Mouse (Mus musculus) thymus, postnatal 0 days (tissue): Measurements from ENCODE around the gene Cdc42se2. TPM values are rescaled to one million over a fixed set of nuclear protein-coding genes. Genes with fewer than 3 reads are reported as not detected.

ENCODE experiments used
- DNase-seq: peaks from one replicate; pipeline ENCODE4 v3.0.0-alpha.2; 2015; ENCODE audit warnings: low spot score
- polyA plus RNA-seq: library from polyadenylated mRNA; unstranded; fragments of >200 nt; fragmentation: Nextera tagmentation; extraction: Ambion mirVana; gene quantifications from 2 replicates; pipeline ENCODE4 v1.2.1, GENCODE M21; 2015

Cdc42se2 gene
- polyA plus RNA-seq, 1 experiment from 2014 or later: 158 TPM

- DNase-seq: no peak
Observed at GRCm38 (mm10) chr11:54793173-54793572, 5.7 kb upstream of the Cdc42se2 start.

DNA sequence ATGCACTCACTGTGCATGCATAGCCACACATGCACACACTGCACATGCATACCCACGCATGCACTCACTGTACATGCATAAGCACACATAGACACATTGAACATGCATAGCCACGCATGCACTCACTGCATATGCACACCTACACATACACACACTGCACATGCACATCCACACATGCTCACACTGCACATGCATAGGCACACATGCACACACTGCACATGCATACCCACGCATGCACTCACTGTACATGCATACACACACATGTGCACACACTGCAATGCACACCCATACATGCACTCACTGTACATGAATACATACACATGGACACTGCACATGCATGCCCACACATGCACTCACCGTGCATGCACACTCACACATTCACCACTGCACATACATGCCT lies 4.0 kb upstream of the Cdc42se2 start:
- DNase-seq: no peak

DNA sequence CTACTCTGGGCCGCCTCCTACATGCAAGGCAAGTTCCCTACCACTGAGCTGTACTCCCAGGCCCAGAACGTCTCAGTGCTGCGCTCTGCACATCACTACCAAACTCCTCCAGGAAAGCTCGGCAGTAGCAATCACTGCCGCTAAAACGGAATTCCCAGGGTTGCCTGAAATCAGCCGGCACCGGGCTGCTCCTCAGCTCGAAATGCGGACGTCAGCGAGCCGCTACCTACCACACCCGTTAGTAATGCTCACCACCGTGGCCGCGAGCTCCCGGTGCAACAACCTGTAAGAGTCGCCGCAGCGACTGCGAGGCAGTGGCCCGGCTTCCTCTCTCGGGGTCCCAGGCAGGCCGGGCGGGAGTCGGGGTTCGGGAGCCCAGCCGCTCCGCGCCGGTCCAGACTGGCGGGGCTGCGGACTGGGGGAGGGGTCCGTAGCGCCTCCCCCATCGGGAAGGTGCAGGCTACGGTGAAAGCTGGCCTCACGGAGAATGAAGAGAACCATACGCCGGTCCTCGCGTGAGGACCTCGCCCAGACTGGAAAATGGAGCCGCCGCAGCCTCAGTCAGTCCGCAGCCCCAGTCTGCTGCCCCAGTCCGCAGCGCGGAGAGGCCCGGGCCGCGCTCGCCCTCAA lies 502 bp downstream of the Cdc42se2 start:
- peak; percentile 66 for DNase-seq

DNA sequence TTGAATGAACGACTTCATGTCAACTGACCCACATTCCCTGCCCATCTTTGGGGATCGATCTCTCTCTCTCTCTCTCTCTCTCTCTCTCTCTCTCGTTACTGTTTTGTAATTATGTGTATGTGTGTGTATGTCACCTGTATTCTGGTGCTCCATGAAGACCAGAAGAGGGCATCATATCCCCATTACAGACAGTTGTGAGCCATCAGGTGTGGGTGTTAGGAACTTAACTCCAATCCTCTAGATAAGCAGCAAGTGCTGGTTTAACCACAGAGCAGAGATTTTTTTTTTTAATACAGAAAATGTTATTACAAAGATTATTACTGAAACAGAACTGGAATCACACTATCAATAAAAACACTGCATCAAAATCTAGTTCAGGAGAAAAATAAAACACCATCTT lies 1.9 kb downstream of the Cdc42se2 start:
- no peak for DNase-seq

DNA sequence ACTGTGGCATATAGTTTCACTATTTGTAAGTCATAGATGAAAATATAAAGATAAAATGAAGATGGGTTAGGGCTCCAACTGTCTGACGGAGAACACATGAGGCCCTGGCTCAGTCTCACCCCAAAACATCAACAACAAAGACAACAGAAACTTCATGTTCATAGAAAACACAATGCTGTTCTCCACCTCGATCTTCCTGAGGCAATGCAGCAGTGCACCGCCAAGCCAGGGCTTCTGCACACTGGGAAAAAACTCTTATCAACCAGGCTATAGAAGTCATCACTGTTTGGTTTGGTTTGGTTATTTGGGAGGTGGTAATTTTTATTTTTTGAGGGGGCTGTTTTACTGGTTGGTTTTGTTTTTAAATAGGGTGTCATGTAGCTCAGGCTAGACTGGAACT lies 3.0 kb downstream of the Cdc42se2 start:
- no peak for DNase-seq

DNA sequence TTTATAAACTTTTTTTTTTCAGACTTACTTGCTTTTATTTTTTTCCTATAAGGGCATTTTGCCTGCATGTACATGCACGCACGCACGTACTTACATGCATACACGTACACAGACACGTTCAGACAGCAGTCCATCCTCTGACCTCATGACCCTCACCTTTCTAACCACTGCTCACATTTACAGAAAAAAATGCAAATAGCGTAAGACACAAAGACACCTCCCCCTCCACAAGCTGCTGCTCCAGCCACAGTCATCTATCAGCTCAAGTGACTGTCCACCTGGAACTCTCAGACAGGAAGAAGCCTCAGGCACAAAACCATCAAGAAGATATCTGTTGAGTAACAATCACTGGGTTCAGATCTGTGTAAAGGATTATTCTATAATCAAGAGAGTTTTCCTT lies 5.2 kb downstream of the Cdc42se2 start:
- DNase-seq: no peak

DNA sequence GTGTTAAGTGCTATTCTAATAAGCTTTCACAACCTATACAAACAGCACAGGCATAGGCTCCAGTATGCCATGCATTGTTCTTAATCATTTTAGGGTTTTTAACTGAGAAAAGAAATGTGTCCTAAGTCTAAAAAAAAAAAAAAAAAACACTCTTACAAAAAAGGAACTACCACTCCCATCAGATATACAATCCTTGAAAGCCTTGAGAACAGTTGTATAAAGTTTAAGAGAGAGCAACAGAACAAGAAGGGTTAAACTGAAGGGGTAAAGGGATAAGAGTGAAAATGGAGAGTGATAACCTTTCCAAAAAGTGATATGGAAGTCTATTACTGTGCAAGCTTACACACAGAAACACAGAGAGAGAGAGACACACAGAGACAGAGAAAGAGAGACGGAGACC lies 7.5 kb downstream of the Cdc42se2 start:
- no peak for DNase-seq

DNA sequence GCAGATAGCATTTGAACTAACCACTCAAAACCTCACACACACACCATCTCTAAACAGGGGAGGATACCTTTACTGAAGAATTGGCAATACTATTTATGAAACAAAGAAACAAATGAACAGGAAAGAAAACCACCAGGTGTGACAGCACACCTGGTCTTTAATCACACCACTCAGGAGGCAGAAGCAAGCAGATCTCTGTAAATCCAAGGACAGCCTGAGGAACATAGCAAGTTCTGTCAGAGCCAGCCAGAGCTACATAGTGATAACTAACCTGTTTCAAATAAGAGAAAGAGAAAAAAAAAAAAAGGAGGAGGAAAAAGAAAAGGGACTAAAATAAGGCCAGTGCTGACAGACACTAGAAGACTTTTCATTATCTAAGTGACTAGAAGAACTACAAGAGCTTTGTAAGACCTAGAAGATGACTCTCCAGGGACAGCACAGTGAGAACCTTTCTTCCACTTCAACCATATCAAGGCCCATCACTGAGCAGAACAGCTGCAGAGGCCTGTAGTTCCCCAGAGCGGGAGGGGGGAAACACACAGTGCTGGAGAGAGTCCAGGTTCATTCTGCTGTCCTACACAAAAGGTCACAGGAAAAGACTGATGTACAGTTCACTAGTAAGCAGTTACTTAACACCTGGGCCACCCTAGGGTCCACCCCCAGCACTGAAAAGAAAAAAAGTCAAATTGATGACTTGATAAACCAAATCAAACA lies 9.2 kb downstream of the Cdc42se2 start:
- DNase-seq: peak; percentile 23

- no peak for DNase-seq
Observed at GRCm38 (mm10) chr11:54777387-54778130, 9.9 kb downstream of the Cdc42se2 start.

- DNase-seq: no peak
Observed at GRCm38 (mm10) chr11:54776735-54777333, 10.6 kb downstream of the Cdc42se2 start.

DNA sequence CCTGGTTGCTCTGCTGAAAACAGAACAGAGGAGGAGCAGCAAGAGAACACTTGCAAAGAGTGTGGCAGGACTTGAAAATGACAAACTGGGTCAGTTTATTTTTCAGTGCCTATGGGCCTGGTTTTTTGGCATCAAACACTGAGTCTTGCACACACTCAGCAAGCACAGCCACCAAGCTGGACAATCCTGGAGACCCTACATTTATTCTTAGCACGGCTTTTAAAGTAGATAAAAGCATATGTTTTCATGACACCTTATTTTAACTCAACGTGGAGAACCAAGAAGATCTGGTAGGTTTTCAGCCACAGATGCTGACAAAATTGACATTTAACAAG lies 11.1 kb downstream of the Cdc42se2 start:
- no peak for DNase-seq

GRCm38 (mm10) chr11:54775628-54776366 lies 11.7 kb downstream of the Cdc42se2 start:
- DNase-seq: peak; percentile 17

GRCm38 (mm10) chr11:54774282-54775078 lies 13.0 kb downstream of the Cdc42se2 start:
- DNase-seq: peak; percentile 34

GRCm38 (mm10) chr11:54771549-54771948 lies 15.9 kb downstream of the Cdc42se2 start:
- no peak for DNase-seq

GRCm38 (mm10) chr11:54769843-54770242 lies 17.6 kb downstream of the Cdc42se2 start:
- no peak for DNase-seq

GRCm38 (mm10) chr11:54768116-54768690 lies 19.3 kb downstream of the Cdc42se2 start:
- no peak for DNase-seq

DNA sequence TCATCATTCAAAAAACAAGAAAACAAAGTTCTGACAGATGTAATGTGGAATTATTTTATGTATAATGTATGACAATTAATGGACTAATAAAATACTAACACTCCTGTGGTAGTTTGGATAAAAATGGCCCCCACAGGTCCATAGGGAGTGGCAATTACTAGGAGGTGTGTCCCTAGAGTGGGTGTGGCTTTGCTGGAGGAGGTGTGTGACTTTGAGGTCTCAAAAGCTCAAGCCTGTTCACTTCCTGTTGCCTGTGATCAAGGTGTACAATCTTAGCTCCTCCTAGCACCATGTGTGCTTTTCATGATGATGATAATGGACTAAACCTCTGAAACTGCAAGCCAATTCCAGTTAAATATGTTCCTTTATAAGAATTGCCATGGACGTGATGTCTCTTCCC lies 22.7 kb downstream of the Cdc42se2 start:
- DNase-seq: peak; percentile 74

GRCm38 (mm10) chr11:54764026-54764425 lies 23.4 kb downstream of the Cdc42se2 start:
- DNase-seq: peak; percentile 84

DNA sequence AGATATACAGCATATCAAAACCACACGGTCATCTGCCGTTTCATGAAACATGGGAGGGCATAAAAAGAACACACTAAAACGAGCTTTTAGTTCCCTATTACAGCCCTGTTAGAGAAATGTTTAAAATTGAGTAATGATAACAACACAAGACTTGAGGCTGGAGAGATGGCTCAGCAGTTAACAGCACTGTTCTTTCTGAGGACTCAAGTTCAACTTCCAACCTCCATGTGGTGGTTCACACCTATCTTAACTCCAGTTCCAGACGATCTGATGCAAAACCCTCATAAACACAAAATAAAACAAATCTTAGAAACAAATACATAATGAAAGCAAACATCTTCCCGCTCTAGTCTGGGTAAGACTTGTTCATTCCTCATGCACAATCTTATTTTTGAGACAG lies 24.7 kb downstream of the Cdc42se2 start:
- DNase-seq: no peak

- DNase-seq: peak; percentile 21
Observed at GRCm38 (mm10) chr11:54757993-54758392, 29.5 kb downstream of the Cdc42se2 start.
